Mouse (Mus musculus) midbrain, embryonic 10.5 days (tissue): Measurements from ENCODE around the gene Syde2. TPM values are rescaled to one million over a fixed set of nuclear protein-coding genes. Genes with fewer than 3 reads are reported as not detected.

Source experiments
- DNase-seq: peaks from one replicate; pipeline ENCODE4 v3.0.0-alpha.2; 2017; ENCODE audit warnings: low spot score
- H3K27ac ChIP-seq: fragments of 300-500 bp; sonication (generic); replicated peaks from 2 replicates; pipeline ENCODE4 v1.5.1; 2016; ENCODE audit warnings: mild to moderate bottlenecking
- H3K27me3 ChIP-seq: fragments of 300-500 bp; sonication (generic); 2 replicates; pipeline ENCODE4 v1.6.1; 2016; ENCODE audit warnings: low read depth, mild to moderate bottlenecking; ENCODE audit not compliant: poor library complexity, severe bottlenecking
- H3K36me3 ChIP-seq: fragments of 300-500 bp; sonication (generic); 2 replicates; pipeline ENCODE4 v1.6.1; 2016; ENCODE audit warnings: mild to moderate bottlenecking, moderate library complexity
- H3K4me1 ChIP-seq: fragments of 300-500 bp; sonication (generic); 2 replicates; pipeline ENCODE4 v1.6.1; 2016
- H3K4me3 ChIP-seq: fragments of 300-500 bp; sonication (generic); 2 replicates; pipeline ENCODE4 v1.5.1; 2016; ENCODE audit warnings: mild to moderate bottlenecking, moderate library complexity
- H3K9me3 ChIP-seq: fragments of 300-500 bp; sonication (generic); replicated peaks from 2 replicates; pipeline ENCODE4 v1.6.1; 2016; ENCODE audit warnings: mild to moderate bottlenecking
- WGBS: fragments of 180-500 bp; shearing (Covaris S2); methylation state at CpG from one replicate; pipeline ENCODE4 v1.1.7; 2016; 5-methylcytosine and 5-hydroxymethylcytosine counted together
- polyA plus RNA-seq: library from polyadenylated mRNA; unstranded; fragments of >200 nt; fragmentation: Nextera tagmentation; extraction: Ambion mirVana; gene quantifications from 2 replicates; pipeline ENCODE4 v1.2.1, GENCODE M21; 2016

The Syde2 gene
- polyA plus RNA-seq, 1 experiment from 2014 or later, result 0.95 TPM

DNA sequence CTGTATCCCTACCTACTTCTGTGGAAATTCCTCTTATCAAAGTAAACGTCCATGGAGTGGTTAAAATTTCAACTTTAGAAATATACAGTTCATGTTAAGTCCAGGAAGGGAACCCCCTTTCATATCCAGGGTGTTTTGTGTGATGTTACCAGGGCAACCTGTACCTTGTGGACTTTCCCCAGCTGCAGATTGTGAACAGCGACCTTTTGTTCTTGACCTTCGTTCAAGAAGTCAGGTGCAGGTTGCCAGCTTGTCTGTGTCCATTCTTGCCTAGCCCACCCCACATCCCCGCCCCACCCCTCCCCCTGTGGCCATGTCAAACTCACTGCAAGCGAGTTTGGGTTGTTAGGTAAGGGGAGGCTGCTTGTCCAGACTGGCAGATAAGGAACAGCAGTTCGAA, 39.4 kb downstream of the Syde2 start:
- Histone ChIP-seq H3K4me1 (peaks cover 15% of the 10 kb centered on the region), H3K36me3 (peaks cover 4% of the 10 kb centered on the region; the same call in 1 of the 2 replicates), H3K4me3 (no peak overlapping the region), H3K27ac (no peak overlapping the region), H3K27me3 (no peaks in the 10 kb centered on the region), H3K9me3 (no peaks in the 10 kb centered on the region)
- 52% methylated on average over 6 of the region's 6 CpGs for WGBS
- DNase-seq, result no peak

DNA sequence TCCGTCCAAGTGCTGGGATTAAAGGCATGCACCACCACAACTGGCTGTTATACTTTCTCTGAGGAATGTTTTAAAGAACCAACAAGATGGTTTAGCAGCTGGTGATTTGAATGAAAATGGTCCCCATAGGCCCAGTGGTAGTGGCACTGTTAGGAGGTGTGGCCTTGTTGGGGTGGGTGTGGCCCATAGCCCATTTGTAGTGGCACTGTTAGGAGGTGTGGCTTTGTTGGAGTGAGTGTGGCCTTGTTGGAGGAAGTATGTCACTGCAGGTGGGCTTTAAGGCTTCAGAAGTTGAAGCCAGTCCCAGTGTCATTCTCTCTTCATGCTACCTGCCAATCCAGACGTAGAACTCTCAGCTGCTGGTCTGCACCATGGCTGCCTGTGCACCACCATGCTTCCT, 40.7 kb downstream of the Syde2 start:
- Histone ChIP-seq H3K27ac (no peak overlapping the region), H3K36me3 (peaks cover 4% of the 10 kb centered on the region; the same call in 1 of the 2 replicates), H3K27me3 (no peaks in the 10 kb centered on the region), H3K9me3 (peaks cover 3% of the 10 kb centered on the region; the same call in 1 of the 2 replicates), H3K4me3 (no peak overlapping the region), H3K4me1 (peaks cover 15% of the 10 kb centered on the region)
- WGBS, result 86% methylated on average over 2 of the region's 2 CpGs
- DNase-seq, result no peak

DNA sequence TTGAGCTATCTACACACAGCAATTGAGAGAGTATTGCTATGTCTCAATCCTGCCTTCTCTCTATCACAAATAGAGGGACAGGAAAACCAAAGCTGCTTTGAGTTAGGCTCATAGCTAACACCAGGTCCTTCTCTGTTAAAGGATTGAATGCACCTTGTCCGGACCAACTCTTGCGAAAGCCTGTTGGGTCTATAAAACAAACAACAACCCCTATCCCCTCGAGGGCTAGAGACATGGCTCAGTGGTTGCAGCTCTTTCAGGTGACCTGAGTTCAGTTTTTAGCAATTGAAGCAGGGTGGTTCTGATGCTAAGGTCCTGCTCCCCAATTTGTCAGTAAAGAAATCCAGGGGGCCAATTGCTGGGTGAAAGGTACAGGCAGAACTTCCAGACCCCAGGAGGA, 41.6 kb downstream of the Syde2 start:
- no peaks in the 10 kb centered on the region for H3K27me3 ChIP-seq
- H3K4me3 ChIP-seq, result no peak overlapping the region
- no peak for DNase-seq
- peaks cover 3% of the 10 kb centered on the region; the same call in 1 of the 2 replicates for H3K9me3 ChIP-seq
- H3K36me3 ChIP-seq, result peaks cover 4% of the 10 kb centered on the region; the same call in 1 of the 2 replicates
- WGBS, result 87% methylated on average over 3 of the region's 3 CpGs
- peaks cover 15% of the 10 kb centered on the region for H3K4me1 ChIP-seq
- H3K27ac ChIP-seq, result no peak overlapping the region

DNA sequence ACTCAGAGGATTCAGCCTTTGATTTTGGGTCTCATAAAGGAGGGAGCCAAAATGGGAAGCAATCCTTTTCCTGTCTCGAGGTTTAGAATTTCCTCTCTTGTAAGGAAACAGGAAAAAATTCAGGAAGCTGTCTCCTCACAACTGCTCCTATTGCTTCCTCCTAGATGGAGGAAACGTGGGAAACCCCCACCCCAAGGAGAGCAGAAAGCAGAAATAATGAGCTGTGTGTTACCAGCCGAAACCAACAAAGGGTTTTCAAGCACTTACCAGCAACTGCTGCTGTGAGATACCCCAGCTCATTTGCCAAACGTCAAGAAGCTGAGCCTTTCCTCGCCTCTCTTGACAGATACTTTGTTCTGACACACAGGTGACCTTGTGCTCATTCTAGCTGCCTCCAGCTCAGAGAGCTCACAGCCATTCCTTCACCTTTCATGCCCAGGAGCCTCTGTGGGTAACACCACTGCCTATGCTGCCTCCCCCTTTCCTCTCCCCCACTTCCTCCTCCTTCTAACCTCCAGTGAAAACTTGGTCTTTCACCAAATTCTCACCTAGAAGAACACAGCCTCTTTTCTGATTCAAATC, 42.7 kb downstream of the Syde2 start:
- Histone ChIP-seq H3K27me3 (no peaks in the 10 kb centered on the region), H3K4me3 (no peak overlapping the region), H3K4me1 (peaks cover 15% of the 10 kb centered on the region), H3K36me3 (no peaks in the 10 kb centered on the region), H3K27ac (no peak overlapping the region), H3K9me3 (peaks cover 3% of the 10 kb centered on the region; the same call in 1 of the 2 replicates)
- DNase-seq, result no peak
- 35% methylated on average over 5 of the region's 5 CpGs for WGBS

DNA sequence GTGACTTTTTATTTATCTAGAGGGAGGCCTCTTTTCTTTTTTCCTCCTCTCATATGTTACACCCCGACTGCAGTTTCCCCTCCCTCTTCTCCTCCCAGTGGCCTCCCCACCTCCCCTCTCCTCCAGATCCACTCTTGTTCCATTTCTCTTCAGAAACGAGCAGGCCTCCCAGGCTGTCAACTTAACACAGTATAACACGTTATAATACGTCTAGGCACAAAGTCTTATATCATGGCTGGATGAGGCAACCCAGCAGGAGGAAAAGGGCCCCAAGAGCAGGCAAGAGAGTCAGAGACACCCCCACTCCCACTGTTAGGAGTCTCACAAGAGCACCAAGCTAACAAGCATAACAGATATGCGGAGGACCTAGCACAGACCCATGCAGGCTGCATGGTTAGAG, 45.3 kb downstream of the Syde2 start:
- H3K4me1 ChIP-seq, result peaks cover 8% of the 10 kb centered on the region
- DNase-seq, result no peak
- H3K4me3 ChIP-seq, result no peak overlapping the region
- H3K27me3 ChIP-seq, result no peaks in the 10 kb centered on the region
- peaks cover 3% of the 10 kb centered on the region; the same call in 1 of the 2 replicates for H3K9me3 ChIP-seq
- H3K27ac ChIP-seq, result no peak overlapping the region
- WGBS, result 85% methylated on average over 5 of the region's 5 CpGs
- H3K36me3 ChIP-seq, result no peaks in the 10 kb centered on the region

DNA sequence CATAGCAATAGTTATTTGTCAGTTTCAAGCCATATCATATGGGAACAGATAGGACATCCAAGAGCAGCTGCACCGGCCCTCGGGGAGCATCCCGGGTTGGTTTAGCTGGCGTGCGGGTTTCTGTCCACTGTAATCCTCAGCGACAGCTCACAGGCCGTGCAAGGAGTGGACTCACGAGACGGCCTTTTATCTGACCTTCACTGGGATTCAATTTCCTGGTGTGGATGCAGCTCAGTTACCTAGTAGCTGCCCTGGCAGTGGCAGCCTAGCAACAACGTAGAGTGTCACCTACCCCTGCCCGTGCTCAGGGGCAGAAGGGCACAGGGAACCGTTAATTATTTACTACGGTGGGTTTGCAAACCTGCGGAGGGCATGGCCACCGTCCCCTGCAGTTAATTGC, 50.2 kb downstream of the Syde2 start:
- Histone ChIP-seq H3K27me3 (peaks cover 10% of the 10 kb centered on the region; the same call in 1 of the 2 replicates), H3K4me1 (peaks cover 14% of the 10 kb centered on the region), H3K9me3 (peaks cover 3% of the 10 kb centered on the region; the same call in 1 of the 2 replicates), H3K27ac (no peak overlapping the region), H3K36me3 (no peaks in the 10 kb centered on the region), H3K4me3 (no peak overlapping the region)
- WGBS, result 69% methylated on average over 15 of the region's 15 CpGs
- no peak for DNase-seq

DNA sequence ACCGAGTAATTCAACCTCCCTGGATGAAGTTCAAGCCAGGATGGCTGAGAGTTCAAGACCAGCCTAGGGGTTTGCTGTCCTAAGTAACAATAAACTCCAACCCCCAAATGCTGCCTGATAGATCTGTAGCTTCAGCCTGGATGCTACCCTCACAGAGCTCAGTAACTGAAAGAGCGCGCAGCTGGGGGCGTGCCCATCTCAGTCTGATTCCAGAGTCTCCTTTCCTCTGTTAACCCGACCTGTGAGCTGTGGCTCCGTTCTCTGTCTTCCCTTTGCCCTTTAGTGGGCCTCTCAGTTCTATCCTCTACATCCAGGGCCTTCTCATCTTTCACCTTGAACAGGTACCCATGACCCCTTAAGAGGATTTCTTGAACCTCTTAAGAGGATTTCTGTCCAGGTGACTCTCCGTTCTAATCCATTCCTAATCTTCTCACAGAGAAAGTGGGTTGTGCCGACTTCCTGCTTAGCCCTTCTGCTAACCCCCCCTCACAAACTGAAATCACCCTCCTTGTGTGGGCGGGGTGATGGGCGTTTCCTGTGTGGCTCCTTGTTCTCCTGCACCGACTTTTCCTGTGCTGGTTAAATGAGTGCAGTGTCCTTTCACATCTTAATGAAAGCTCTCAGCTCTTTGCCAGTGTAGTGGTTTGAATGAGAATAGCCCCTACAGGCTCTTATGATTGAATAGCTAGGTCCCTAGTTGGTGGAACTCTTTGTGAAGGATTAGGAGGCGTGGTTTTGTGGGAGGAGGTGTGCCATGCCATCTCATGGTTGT, 51.6 kb downstream of the Syde2 start:
- Histone ChIP-seq H3K9me3 (no peaks in the 10 kb centered on the region), H3K27me3 (peaks cover 10% of the 10 kb centered on the region; the same call in 1 of the 2 replicates), H3K4me3 (no peak overlapping the region), H3K27ac (no peak overlapping the region), H3K36me3 (no peaks in the 10 kb centered on the region), H3K4me1 (peaks cover 14% of the 10 kb centered on the region)
- DNase-seq, result no peak
- 59% methylated on average over 12 of the region's 12 CpGs for WGBS

DNA sequence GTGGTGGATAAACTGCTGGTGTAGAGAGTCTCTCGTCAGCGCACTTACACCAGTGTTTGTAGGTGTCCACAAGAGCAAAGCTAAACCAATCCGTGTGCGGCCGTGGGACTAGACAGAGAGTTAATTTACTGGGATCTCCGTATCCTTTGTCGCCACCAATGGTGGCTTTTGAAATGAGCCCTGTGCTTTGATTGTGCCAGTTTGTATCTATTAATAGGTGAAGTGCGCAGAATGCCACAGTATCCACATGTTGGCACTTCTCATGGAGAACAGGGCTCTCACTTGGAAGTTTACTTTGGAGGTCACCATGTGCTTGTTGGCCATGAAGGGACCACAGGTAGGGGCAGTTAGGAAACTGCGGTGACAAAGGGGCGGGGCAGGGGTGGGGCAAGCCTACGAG, 53.7 kb downstream of the Syde2 start:
- Histone ChIP-seq H3K4me1 (peaks cover 21% of the 10 kb centered on the region), H3K4me3 (no peak overlapping the region), H3K27me3 (peaks cover 10% of the 10 kb centered on the region; the same call in 1 of the 2 replicates), H3K9me3 (no peaks in the 10 kb centered on the region), H3K36me3 (no peaks in the 10 kb centered on the region), H3K27ac (no peak overlapping the region)
- DNase-seq, result no peak
- 94% methylated on average over 11 of the region's 11 CpGs for WGBS

DNA sequence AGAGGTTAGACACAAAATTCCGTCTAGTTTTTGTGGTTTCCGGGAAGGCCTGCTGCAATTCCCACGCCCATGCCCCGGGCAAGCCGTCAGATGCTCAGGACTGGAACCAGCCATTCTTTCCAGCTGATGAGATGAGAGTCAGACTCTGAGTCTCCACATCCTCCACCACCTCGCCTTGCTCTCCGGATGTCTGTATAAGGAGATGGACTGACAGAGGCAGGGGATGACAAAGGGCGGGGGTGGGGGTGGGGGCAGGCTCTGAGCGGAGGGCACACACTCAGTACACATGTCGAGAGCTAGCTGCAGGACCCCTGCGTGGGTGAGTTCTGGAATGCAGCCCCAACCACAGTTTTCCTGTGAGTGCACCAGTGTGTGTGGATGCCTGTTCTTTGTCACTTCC, 57.3 kb downstream of the Syde2 start:
- Histone ChIP-seq H3K4me1 (peaks cover 21% of the 10 kb centered on the region), H3K9me3 (no peaks in the 10 kb centered on the region), H3K27me3 (peaks cover 7% of the 10 kb centered on the region), H3K4me3 (no peak overlapping the region), H3K27ac (peak overlapping the region; percentile 38; the same call in 1 of the 2 replicates), H3K36me3 (no peaks in the 10 kb centered on the region)
- WGBS, result 65% methylated on average over 11 of the region's 11 CpGs
- DNase-seq, result no peak

DNA sequence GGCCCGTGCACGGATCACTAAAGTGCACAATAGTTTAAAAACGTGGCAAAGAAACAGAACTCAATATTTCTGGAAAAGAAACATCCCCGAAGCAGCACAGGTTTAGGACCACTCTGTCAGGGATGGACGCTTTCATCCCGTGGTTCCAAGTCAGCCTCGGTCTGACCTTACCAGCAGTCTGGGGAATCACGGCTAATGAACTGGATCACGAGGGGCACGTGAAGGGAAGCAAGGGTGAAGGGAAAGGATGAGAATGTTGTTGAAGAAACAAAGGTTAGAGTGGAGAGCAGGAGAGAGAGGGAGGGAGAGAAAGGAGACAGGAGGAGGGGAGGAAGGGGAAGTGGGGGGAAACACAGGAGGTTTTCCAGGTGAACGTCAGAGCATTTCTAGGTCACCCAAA, 58.4 kb downstream of the Syde2 start:
- Histone ChIP-seq H3K27me3 (peaks cover 10% of the 10 kb centered on the region), H3K4me1 (peaks cover 21% of the 10 kb centered on the region), H3K36me3 (no peaks in the 10 kb centered on the region), H3K9me3 (no peaks in the 10 kb centered on the region), H3K4me3 (no peak overlapping the region), H3K27ac (no peak overlapping the region)
- 86% methylated on average over 11 of the region's 11 CpGs for WGBS
- DNase-seq, result no peak

DNA sequence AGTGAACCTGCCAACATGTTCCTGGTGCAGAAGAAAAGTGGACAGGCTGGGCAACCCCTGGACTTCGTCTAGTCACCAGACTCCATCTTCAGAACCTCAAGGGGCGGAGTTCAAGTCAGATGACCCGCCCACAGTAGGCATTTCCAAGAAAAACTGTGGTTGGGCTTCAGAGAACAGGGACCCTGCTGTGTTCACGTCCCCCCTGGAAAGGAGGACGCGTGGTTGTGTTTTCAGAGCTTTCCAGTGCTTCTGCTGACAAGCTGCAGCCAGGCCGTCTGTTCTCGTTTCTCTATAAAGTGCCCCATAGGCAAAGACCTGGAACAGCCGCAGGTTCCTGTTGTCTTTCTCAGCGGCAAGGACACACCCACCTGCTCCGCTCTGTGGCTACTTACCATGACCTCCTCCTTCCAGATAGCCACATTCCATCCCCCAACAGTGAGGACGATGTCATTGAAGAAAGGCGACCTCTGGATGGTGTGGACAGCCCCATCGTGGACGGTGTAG, 60.1 kb downstream of the Syde2 start:
- H3K36me3 ChIP-seq, result no peaks in the 10 kb centered on the region
- no peaks in the 10 kb centered on the region for H3K9me3 ChIP-seq
- peaks cover 23% of the 10 kb centered on the region for H3K4me1 ChIP-seq
- peak; percentile 41 for DNase-seq
- no peak overlapping the region for H3K4me3 ChIP-seq
- peaks cover 10% of the 10 kb centered on the region for H3K27me3 ChIP-seq
- WGBS, result 22% methylated on average over 15 of the region's 15 CpGs
- no peak overlapping the region; the same call in 1 of the 2 replicates for H3K27ac ChIP-seq

DNA sequence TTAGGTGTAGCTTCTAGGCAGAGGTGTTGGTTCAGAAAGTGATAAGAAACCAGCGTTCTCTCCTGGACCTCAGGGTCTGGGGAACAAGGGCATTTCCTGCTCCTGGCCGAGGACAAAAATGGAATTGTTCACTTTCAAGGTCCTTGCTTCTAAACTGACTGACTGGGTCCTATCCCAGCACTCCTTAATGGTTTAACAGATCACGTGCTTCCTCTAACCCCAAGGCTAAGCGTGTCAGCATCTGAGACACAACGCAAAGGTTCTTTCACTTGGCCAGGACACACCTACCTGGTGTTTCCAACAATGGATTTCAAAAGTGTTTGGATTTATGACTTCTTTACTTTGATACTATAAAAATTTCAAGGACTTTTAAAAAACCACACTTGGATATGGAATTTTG, 62.3 kb downstream of the Syde2 start:
- WGBS, result 88% methylated on average over 5 of the region's 5 CpGs
- no peak for DNase-seq
- no peaks in the 10 kb centered on the region for H3K9me3 ChIP-seq
- no peak overlapping the region for H3K4me3 ChIP-seq
- H3K27me3 ChIP-seq, result peaks cover 12% of the 10 kb centered on the region
- H3K4me1 ChIP-seq, result peaks cover 20% of the 10 kb centered on the region
- H3K27ac ChIP-seq, result no peak overlapping the region
- H3K36me3 ChIP-seq, result no peaks in the 10 kb centered on the region
